Mouse (Mus musculus): ENCODE data around the gene Baz2a. TPM values are rescaled to one million over a fixed set of nuclear protein-coding genes. Genes with fewer than 3 reads are reported as not detected.

The Baz2a gene
- total RNA-seq (2014; rRNA removed) (6.6 and 9.1 TPM in 2 replicates), polyA plus RNA-seq (2012; rRNA removed) (9.7 and 12.3 TPM in 2 replicates)

GRCm38 (mm10) chr10:128091564-128092505 lies at the start of gene Baz2a:
Baz2a (plus strand) TSS chr10:128091577.
- peaks cover 4% of the 10 kb centered on the region for H3K79me2 ChIP-seq (ENCODE audit: control insufficient read depth, insufficient read depth, low read length)
- H3K27ac ChIP-seq (replicated peaks; ENCODE audit: insufficient read depth, low read depth, low read length) = peak within 1 kb of the TSS; percentile 97
- peak; percentile 83 for DNase-seq (ENCODE audit: extremely low read depth, low read depth, low spot score)
- H3K4me1 ChIP-seq (ENCODE audit: control insufficient read depth, insufficient read depth, low read length) = peaks cover 16% of the 10 kb centered on the region
- WGBS = under 1% methylated on average over 20 of the region's 20 CpGs
- TF ChIP-seq CTCF (IDR thresholded peaks at IDR 0.05; ENCODE audit: low read depth, low read length) = no peak
- TF ChIP-seq POLR2A (IDR thresholded peaks at IDR 0.05; ENCODE audit: extremely low read depth, insufficient read depth, low read length) = peak; percentile 26; the same call in 1 of the 2 replicates
- peak within 1 kb of the TSS; percentile 90 for H3K4me3 ChIP-seq (ENCODE audit: insufficient read depth, low read depth, low read length)
- peak within 1 kb of the TSS; percentile 89 for H3K9ac ChIP-seq (ENCODE audit: low read depth, low read length)
- no peaks in the 10 kb centered on the region for H3K27me3 ChIP-seq (ENCODE audit: control insufficient read depth, insufficient read depth, low read length)
- peaks cover 27% of the 10 kb centered on the region for H3K36me3 ChIP-seq (ENCODE audit: control insufficient read depth, insufficient read depth, low read length)

- DNase-seq (ENCODE audit: extremely low read depth, low read depth, low spot score) = no peak
- no peak overlapping the region for H3K27ac ChIP-seq (replicated peaks; ENCODE audit: insufficient read depth, low read depth, low read length)
- 81% methylated on average over 4 of the region's 4 CpGs for WGBS
- H3K36me3 ChIP-seq (ENCODE audit: control insufficient read depth, insufficient read depth, low read length) = peaks cover 65% of the 10 kb centered on the region
- H3K9ac ChIP-seq (ENCODE audit: low read depth, low read length) = no peak overlapping the region
- TF ChIP-seq CTCF (IDR thresholded peaks at IDR 0.05; ENCODE audit: low read depth, low read length) = no peak
- TF ChIP-seq POLR2A (IDR thresholded peaks at IDR 0.05; ENCODE audit: extremely low read depth, insufficient read depth, low read length) = no peak
- H3K27me3 ChIP-seq (ENCODE audit: control insufficient read depth, insufficient read depth, low read length) = no peaks in the 10 kb centered on the region
- peaks cover 65% of the 10 kb centered on the region for H3K79me2 ChIP-seq (ENCODE audit: control insufficient read depth, insufficient read depth, low read length)
- H3K4me1 ChIP-seq (ENCODE audit: control insufficient read depth, insufficient read depth, low read length) = peaks cover 11% of the 10 kb centered on the region
- no peak overlapping the region for H3K4me3 ChIP-seq (ENCODE audit: insufficient read depth, low read depth, low read length)
Measured at GRCm38 (mm10) chr10:128041636-128042035, 49.7 kb upstream of the Baz2a start.

GRCm38 (mm10) chr10:128042466-128042865 lies 48.9 kb upstream of the Baz2a start:
- no peak for DNase-seq (ENCODE audit: extremely low read depth, low read depth, low spot score)
- Histone ChIP-seq H3K4me1 (ENCODE audit: control insufficient read depth, insufficient read depth, low read length) (peaks cover 8% of the 10 kb centered on the region), H3K36me3 (ENCODE audit: control insufficient read depth, insufficient read depth, low read length) (peaks cover 70% of the 10 kb centered on the region), H3K4me3 (ENCODE audit: insufficient read depth, low read depth, low read length) (no peak overlapping the region), H3K27ac (replicated peaks; ENCODE audit: insufficient read depth, low read depth, low read length) (no peak overlapping the region), H3K9ac (ENCODE audit: low read depth, low read length) (no peak overlapping the region), H3K27me3 (ENCODE audit: control insufficient read depth, insufficient read depth, low read length) (no peaks in the 10 kb centered on the region), H3K79me2 (ENCODE audit: control insufficient read depth, insufficient read depth, low read length) (peaks cover 58% of the 10 kb centered on the region)
- TF ChIP-seq POLR2A (IDR thresholded peaks at IDR 0.05; ENCODE audit: extremely low read depth, insufficient read depth, low read length) (no peak), CTCF (IDR thresholded peaks at IDR 0.05; ENCODE audit: low read depth, low read length) (no peak)
- WGBS = 85% methylated on average over 3 of the region's 3 CpGs

GRCm38 (mm10) chr10:128043041-128043835 lies 48.1 kb upstream of the Baz2a start:
- DNase-seq (ENCODE audit: extremely low read depth, low read depth, low spot score) = no peak
- no peaks in the 10 kb centered on the region for H3K27me3 ChIP-seq (ENCODE audit: control insufficient read depth, insufficient read depth, low read length)
- H3K27ac ChIP-seq (replicated peaks; ENCODE audit: insufficient read depth, low read depth, low read length) = no peak overlapping the region
- TF ChIP-seq POLR2A (IDR thresholded peaks at IDR 0.05; ENCODE audit: extremely low read depth, insufficient read depth, low read length) (no peak), CTCF (IDR thresholded peaks at IDR 0.05; ENCODE audit: low read depth, low read length) (no peak)
- H3K4me1 ChIP-seq (ENCODE audit: control insufficient read depth, insufficient read depth, low read length) = peaks cover 3% of the 10 kb centered on the region
- H3K36me3 ChIP-seq (ENCODE audit: control insufficient read depth, insufficient read depth, low read length) = peaks cover 77% of the 10 kb centered on the region
- H3K79me2 ChIP-seq (ENCODE audit: control insufficient read depth, insufficient read depth, low read length) = peaks cover 57% of the 10 kb centered on the region
- no peak overlapping the region for H3K9ac ChIP-seq (ENCODE audit: low read depth, low read length)
- WGBS = 80% methylated on average over 3 of the region's 3 CpGs
- no peak overlapping the region for H3K4me3 ChIP-seq (ENCODE audit: insufficient read depth, low read depth, low read length)

- Histone ChIP-seq H3K4me3 (ENCODE audit: insufficient read depth, low read depth, low read length) (no peak overlapping the region), H3K36me3 (ENCODE audit: control insufficient read depth, insufficient read depth, low read length) (peaks cover 62% of the 10 kb centered on the region), H3K4me1 (ENCODE audit: control insufficient read depth, insufficient read depth, low read length) (no peaks in the 10 kb centered on the region), H3K79me2 (ENCODE audit: control insufficient read depth, insufficient read depth, low read length) (peaks cover 17% of the 10 kb centered on the region; the same call in 1 of the 2 replicates), H3K27me3 (ENCODE audit: control insufficient read depth, insufficient read depth, low read length) (no peaks in the 10 kb centered on the region), H3K9ac (ENCODE audit: low read depth, low read length) (no peak overlapping the region), H3K27ac (replicated peaks; ENCODE audit: insufficient read depth, low read depth, low read length) (no peak overlapping the region)
- no peak for DNase-seq (ENCODE audit: extremely low read depth, low read depth, low spot score)
- WGBS = 97% methylated on average over 8 of the region's 8 CpGs
- TF ChIP-seq CTCF (IDR thresholded peaks at IDR 0.05; ENCODE audit: low read depth, low read length) = no peak
- no peak for TF ChIP-seq POLR2A (IDR thresholded peaks at IDR 0.05; ENCODE audit: extremely low read depth, insufficient read depth, low read length)
Measured at GRCm38 (mm10) chr10:128048157-128048556, 43.2 kb upstream of the Baz2a start.

Data from liver, adult 2 months (tissue).